Mouse (Mus musculus): ENCODE measurements around the gene Mmp1b. TPM values are rescaled to one million over a fixed set of nuclear protein-coding genes. Genes with fewer than 3 reads are reported as not detected.
"Not testable (repeated sequence)": the region's sequence is repeated elsewhere in the genome, so short reads cannot be mapped to it uniquely, and the experiment has no call there.

Mmp1b gene
- total RNA-seq (2021): not detected
- long read RNA-seq, experiment 1: 0 reads
- long read RNA-seq, experiment 2: 0 reads

DNA sequence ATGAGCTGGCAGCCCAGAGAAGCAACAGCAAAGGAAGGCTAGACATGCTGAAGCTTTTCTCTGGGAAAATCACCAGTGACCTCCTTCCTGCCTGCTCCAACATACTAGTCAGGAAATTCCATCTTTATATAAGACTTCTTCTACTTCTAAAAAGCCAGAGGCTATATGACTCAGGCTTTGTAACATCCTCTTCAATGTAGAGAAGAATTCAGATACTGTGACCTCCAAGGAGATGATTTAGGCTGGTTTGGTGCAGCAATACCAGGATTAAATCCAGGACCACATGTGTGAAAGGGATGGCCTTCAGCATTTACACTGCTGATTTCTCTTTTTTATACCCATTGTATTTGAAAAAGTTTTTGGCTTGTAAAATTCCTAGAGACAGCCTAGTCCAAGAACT, at the start of gene Mmp1b:
Gene Mmp1b, minus strand, starts transcription at position 101 of the 400 bp plus-strand sequence.
- no peak for DNase-seq

DNA sequence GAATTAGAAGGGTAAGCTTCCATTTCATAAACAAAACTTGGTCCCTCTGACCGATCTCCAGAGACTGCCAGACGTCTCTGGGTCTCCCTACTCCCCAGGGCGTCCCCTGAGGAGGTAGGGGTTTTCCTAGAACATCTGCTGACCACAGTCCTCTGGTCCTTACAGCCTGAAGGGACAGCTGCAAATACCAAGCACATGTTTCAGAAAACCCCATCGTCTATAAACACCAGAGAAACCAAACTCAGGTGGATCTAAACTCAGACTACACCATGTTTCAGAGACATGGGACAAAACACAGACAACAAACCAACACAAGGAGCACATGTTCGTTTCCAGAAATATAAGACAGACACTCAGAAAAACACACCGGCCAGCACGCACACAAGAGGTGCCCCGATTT, 8.7 kb upstream of the Mmp1b start:
- DNase-seq: not testable (repeated sequence)

DNA sequence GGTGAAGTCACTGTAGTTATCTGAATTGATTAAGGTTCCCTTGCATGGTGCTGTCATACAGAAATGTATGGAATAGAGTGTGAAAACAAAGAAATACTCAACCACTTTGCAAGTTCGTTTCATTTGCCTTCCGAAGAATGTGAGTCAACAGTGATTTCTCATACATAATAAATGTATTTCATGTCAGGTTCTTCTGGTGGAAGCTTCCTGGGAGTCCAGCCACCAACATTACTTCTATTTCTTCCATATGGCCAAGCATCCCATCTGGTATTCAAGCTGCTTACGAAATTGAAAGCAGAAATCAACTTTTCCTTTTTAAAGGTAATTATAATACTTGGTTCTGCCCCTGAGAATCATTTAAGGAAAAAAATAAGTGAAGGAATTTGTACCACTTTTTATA, 33.3 kb downstream of the Mmp1b start:
- DNase-seq: no peak

DNA sequence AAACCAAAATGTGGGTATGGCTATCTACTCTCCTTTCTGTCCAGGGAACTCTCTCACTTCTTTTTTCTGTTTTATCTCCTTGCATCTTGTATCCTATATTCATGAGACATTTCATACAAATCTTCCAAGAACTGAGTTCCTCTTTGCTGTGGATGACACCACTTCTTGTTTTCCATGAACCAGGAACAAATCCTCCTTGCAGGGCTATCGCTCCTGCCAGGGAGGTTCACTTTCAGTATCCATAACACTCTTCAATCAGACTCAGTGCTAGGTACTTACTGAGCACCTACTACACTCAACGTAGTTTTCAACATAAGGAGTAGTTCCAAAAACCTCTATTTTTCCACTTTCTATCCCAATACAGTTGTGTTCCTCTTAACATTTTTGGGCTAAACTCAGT, 42.3 kb downstream of the Mmp1b start:
- DNase-seq: no peak

DNA sequence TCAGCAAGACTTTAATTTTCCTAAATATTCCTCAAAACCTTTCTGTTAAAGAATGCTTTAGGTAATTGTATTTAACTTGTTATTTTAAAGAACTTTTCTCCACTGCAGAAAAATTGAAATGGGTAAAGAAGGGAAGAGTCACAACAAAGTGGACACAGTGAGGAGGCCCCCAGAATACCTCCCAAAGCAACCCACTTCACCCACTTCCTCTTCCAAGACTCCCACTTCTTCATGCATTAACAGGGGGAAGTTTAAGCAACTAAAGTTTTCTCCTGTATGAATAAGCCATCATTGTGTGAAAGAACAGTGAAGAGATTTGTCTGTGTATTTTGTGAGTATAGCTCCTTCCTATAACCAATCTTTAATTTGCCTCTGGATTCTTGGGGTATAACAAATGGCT, 43.7 kb downstream of the Mmp1b start, which contains the start of gene Mmp12:
Gene Mmp12, plus strand, starts transcription at position 275 of the 400 bp plus-strand sequence.
- DNase-seq: no peak

DNA sequence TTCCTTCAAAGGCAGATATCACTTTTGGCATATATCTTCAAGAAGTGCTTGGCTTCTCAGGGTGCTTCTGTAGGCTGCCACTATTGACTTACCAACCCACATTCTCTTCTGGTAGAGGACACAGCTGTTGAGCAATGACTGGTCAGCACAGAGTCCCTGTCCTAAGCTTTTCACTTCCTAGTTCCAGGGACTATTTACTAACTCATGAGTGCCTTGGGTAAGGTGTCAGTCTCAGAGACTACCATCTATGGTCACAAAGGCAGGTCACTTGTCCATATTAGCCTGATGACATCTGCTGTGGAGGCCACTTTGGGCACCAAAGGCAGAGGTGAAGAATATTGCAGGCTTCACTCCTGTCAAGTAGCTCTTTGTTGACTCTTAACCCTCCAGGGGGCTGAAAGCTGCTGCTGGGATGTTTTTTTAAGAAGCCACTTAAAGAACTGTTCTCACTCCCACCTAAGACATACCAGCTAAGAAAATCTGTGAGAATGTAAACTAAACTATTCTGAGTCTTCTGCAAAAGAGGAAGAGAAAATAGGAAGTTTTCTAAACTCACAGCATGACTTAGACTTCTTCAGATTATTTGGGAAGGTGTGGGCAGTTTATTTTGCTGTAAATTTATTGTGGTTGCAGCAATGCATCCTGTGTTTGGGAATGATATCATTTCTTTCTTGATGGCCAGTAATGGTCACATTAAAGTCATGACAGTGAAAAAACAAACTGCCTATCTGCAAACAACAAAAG, 50.9 kb downstream of the Mmp1b start:
- no peak for DNase-seq

DNA sequence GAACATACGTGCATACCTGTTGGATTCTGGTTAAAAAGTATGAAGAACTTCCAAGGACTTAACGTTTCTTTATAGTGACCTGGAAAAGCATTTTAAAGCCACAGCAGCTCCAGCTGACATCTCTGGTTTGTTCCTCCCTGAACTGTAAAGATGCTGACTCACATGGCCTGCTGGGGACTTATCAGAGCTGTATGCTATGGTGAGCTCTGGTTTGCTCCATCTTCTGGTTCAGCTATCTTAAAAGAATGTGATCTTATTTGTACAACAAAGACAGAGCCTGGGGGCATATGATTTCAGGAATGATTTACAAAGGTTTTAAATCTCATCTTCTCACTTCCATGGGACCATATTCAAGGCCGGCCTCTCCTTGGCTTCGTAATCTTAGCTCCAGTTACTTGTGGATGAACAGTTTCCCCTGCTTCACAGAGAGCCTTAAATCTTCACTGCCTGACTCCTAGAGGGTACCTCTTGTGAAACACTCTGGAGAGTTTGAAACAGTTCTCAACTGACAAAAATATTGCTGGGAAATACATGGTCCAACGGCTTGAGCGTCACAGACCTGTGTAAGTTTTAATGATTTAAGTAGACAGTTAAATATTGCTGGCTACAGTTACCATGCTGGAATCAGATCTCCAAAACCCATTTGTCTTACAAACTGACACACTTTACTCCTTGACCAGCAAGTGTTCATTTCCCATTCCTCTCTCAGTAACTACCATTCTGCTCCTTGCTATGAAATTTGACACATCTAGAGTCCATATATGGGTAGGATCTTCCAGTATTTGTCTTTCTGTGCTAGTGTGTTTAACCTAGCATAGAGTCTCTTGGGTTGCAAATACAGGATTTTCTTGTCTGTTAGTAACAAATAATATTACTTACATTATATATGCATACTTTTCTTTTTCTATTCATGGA, 51.8 kb downstream of the Mmp1b start:
- DNase-seq: no peak

DNA sequence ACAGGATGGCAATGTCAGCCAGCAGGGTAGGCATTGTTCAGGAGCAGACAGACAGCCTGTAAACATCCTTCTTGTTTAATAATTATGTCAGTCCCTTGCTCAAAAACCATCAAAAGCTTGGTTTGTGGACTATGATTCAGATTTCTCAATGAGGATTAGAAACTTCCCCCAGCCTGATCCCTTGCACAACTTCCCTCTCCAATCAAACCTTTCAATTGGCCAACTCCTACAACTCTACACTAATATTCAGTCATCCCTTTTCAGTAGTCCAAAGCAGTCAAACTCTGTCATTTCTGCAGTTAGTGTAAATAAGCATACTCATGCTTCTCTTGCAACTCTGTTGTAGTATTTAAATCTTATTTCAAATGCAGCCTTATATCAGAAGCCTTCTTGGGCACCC, 56.0 kb downstream of the Mmp1b start:
- no peak for DNase-seq

Other genes starting within 250 kb of the Mmp1b start
- 10 to 100 TPM; 14.9 to 16.8 TPM for gene Dync2h1, start 203.6 kb downstream of the Mmp1b start, total RNA-seq (2021)
- gene Dcun1d5, start 203.5 kb downstream of the Mmp1b start, total RNA-seq (2021): 10 to 100 TPM; 81.1 to 83.5 TPM
- gene Mmp13, start 115.5 kb downstream of the Mmp1b start, total RNA-seq (2021): 1 to 10 TPM in 1 of 2 experiments, under 1 TPM in 1; 0.63 to 1.1 TPM
- gene Mmp12, start 43.7 kb downstream of the Mmp1b start, total RNA-seq (2021): 1 to 10 TPM; 3.2 to 5.0 TPM
- under 1 TPM in 1 of 2 experiments, not detected in 1; 0.23 TPM for gene Mmp3, start 57.8 kb upstream of the Mmp1b start, total RNA-seq (2021)
- gene Mmp10, start 114.3 kb upstream of the Mmp1b start, total RNA-seq (2021): not detected
- gene Mmp8, start 170.4 kb upstream of the Mmp1b start, total RNA-seq (2021): under 1 TPM; 0.17 to 0.20 TPM
- gene Mmp27, start 183.3 kb upstream of the Mmp1b start, total RNA-seq (2021): 1 to 10 TPM in 1 of 2 experiments, under 1 TPM in 1; 0.73 to 7.5 TPM
- gene Mmp20, start 240.2 kb upstream of the Mmp1b start, total RNA-seq (2021): not detected

Measured in adrenal gland, postnatal 36 days (tissue).